Mouse (Mus musculus) kidney, postnatal 25 days (tissue): ENCODE measurements at regions not wholly inside any gene's neighbourhood (a gene's known extent, or its start where the extent isn't known, plus 50 kb on each side); places are given as distances from the start of the nearest gene placed in this dataset.

ENCODE experiments used
- DNase-seq, 2 experiments: peaks; one replicate each; pipeline ENCODE4 v3.0.0; 2021; ENCODE audit warnings: mixed read lengths in 2 of 2

DNA sequence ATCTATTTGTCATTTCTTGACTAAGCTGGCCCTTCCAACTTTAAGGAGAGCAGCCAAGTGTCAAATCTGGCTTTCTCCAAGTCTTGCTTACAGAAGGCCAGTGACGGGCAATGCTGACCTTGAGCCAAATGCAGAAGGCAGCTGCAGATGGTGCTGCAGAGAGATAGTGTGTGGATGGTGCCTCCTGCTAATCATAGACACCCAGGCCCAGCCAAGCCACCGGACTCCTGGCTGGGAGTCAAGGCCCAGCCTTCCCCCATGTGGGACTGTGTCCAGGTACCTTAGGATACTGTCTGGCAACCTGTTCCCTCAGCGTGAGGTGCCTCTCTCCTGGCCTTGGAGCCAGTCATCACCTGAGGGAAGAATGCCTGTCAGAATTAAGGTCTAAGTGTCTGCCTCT, 319.3 kb downstream of the En1 start:
- no peak for DNase-seq

DNA sequence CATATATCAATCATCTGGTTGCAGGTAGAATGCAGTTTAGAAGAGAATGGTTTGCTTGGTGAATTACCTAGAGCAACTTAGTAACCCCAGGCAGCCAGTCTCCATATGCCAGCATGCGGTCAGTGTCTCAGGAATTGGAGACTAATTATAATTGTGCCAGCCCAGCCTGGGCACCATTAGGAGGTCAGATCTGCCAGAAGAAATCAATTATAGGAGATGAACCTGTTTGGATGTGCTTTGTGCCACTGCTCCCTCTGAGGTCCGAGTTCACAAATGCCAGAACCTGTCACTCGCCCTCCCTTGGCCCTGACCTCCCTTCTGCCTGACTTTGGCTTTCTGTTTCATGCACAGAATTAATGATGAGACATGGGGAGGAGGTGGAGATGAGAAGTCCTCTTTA, 323.1 kb downstream of the En1 start:
- DNase-seq, result no peak

DNA sequence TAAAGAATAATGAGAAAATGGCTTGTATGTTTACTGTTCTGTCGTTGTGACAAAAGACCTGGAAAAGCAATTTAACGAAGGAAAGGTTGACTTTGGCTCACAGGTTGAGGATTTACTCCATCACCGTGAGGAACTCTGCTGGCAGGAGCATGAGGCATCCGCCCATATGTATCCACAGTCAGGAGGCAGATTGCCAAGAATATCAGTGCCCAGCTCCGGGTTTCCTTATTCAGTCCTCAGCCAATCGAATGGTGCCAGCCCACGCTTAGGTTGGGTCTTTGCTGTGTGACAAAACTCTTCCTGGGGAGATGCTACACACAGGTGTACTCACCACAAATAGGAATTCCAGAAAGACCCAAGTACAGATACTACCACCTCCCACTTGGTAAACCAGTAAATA, 327.9 kb downstream of the En1 start:
- DNase-seq, result no peak

DNA sequence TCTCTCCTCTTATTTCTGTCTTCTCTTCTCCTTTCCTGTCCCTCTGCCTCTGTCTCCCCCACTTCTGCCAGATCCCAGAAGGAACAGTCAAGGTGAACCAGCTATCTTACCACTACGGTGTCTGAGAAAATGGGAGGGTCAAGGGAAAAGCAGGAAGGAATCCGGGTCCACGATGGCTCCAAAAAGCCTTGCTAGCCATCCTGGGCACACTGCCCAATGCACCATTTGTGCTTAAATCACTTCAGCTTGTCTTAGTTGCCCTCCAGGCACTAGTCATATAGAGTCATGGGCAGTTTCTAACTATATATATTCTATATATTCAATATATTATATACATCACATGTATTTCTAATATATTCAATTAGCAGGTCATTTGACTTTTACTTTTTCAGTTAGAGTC, 333.1 kb downstream of the En1 start:
- no peak for DNase-seq

DNA sequence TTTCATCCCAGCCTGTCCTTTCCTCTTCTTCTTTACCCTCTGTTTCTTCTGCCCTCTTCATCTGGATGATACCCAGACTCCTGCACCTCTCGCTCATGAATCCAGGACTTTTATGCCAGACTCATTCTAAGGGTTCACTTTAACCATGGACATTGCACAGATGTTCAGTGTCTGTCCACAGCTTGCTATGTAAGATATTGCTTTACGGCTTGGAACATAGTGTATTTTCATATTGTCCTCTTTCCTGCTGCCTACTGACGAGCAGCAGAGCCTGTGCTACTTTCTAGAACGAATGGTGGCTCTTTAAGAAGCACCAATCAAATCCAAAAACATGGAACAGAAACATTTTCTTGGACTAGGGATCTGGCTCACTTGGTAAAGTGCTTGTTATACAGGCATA, 341.5 kb downstream of the En1 start:
- no peak for DNase-seq

DNA sequence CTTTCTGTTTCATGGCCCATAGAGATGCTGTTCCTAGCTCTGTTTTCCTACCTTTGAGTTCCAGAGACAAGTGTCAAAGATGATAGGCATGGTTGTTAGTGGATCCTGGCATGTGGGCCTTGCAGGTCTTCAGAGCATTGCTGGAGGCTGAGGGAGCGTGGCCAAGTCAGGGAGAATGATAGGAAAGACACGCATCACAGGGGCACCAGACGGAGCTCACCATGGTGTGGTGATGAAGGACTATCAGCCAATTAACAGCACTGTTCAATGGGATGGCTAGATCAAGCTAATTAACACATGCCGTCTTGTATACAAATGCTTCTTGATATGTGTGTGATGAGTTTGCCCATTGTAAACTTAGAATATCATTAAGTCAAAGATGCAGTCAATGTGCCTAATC, 344.1 kb downstream of the En1 start:
- no peak for DNase-seq

DNA sequence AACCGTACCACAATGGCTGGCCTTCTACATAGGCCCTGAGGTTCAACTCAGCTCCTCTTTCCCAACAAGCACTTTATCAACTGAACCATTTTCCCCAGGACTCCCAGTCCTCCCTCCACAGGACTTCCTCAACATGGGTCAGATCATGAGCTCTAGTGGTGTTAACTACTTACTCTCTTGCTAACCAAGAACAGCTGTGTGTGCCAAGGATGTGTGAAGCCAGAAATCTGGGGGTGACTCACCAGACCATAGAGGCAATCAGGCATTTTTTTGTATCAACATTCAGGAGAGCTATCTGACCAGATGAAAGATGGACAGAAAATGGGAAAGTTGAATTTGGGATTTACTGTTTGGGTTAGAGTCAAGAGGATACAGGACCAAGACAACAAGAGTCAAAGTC, 359.0 kb downstream of the En1 start:
- DNase-seq, result no peak

DNA sequence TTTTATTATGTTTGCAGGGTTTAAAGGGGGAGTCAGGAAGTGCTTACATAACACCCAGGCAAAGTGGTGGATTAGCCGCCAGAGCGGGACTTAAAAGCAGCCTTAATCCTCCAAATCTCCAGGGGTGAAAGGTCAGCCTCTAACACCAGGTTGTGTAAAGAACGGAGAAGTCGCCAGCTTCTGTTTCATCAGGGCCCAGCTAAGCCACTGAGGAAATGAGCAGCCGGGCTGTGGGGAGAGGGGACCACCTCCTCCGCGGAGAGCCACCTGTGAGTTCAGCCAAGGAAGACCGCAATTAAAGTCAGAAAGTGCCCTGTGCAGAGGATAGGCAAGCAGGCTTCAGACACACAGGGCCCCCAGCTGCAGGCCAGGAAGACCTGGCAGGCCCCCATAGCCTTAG, 359.8 kb downstream of the En1 start:
- no peak for DNase-seq

DNA sequence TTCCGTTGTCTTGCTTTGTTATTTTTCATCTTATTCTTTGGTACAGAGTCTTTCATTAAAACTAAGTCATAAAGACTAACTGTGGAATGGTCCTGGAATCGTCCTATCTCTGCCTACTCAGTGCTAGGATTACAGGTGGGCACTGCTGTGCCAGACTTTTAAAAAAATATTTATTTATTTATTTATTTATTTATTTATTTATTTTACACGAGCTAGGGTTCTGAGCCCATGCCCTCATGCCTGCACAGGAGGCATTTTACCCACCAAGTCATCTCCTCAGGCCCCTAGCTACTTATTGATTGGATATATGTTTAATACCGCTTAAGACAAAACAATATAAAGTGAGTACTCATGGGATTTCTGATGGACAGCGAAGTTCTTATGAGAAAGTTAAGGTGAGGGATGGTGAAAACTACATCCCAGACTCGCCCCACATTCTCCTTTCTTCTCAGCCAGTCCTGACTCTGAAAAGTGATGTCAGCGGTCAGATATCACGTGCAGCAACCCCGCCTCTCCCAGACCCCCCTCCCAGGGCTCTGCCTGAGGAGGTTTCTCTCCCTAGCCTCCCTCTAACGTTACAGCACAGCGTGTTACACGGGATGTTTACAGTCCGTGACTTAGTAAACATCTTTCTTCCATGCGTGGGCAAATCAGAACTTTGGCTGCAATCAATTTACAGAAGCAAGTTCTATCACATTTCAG, 361.4 kb downstream of the En1 start:
- no peak for DNase-seq

DNA sequence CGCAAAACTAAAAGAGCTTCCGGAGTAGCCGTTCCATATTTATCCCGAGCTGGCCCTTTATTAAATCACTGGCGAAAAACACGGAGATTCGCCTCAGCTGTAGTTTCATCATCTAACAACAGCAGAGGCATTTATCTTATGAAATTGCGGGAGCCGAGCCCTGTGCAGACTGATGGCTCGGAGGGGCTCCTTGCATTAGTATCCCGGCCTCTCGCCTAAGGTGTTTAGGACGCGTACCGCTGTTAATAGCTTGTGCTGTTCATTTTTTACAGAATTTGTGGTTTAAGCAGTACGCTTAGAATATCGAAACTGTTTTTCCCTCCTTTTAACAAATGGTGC, 361.9 kb downstream of the En1 start:
- DNase-seq, result no peak

DNA sequence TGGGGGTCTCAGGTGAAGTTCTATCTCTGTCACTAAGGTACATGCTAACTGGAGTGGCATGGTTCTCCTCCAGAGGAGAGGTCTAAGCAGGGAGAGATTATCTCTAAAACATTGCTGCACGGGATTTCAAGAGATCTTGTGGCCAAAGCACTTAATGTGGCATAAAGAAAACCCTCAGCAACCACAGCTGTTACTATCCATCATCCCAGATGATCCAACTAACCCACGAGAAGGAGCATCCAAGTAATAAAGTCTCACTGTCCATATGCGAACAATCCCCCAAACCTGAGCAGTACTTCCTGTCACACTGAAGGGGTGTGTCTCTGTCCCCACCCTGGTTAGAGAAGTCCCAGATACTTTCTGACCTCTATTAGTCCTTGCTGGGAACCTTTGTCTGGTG, 363.9 kb downstream of the En1 start:
- DNase-seq, result no peak

DNA sequence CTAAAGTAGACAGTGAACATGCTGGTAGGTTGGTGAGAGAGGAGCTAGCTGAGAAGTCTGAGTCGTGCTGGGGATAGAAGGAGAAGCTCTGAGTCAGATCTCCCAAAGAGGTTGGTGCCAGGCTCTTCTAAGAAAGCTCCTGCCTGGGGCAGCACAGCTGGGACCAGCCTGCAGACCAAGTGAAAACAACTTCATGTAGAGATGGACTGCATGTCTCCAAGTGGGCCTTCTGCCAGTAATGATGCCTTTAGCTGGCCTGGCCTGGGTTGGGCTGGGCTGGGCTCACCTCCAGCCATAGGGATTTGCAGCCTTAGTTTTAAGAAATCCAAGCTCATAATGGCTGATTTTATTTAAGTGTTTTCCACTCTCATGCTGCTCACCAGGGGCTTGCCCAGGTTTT, 357.7 kb downstream of the Insig2 start:
- DNase-seq, result no peak

DNA sequence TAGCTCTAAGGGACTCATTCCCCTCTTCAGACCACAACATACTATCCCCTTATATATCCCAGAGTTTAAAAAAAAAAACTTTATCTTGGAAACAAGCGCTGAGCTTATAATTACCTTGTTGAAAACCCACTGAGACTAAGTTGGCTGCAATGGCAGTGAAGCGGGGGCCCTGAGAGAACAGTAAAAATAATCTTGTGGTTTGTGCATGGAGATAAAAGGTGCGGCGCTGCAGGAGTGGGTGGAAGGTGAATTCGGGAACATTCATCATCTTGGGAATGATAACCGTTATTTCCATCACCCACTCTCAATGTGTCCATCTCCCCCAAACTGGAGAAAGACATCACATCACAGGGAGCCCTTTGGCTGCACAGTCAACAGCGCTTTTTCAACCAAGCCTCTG, 327.9 kb downstream of the Insig2 start:
- no peak for DNase-seq

DNA sequence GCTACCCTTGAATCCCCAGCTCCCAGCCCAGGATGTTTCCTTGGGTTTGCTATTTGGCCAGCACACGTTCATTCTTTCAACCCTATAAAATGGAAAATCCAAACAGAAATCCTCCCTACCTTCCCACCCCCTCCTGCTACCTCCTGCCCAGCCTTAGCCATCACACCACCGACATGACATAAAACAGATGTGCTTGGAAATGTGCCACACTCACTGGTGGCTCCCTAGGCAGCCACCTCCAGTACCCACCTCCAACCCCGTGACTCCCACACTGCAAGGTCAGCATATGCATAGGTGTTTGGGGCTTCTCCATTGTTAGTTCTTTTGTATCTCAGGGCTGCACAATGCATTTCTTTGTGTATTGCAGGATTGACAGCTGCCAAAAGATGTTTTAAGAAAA, 327.2 kb downstream of the Insig2 start:
- DNase-seq, result no peak

DNA sequence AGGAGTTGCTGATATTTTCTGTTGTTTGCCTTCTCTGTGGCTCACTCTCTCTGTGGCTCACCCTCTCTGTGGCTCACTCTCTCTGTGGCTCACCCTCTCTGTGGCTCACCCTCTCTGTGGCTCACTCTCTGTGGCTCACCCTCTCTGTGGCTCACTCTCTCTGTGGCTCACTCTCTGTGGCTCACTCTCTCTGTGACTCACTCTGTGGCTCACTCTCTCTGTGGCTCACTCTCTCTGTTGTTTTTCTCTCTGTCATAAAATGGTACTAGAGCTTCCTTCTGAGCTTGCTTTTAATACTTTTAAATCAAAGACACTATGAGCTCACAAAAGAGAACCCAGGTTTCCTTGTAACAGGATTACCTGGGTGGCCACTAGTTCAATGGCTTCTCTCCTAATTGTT, 320.3 kb downstream of the Insig2 start:
- no peak for DNase-seq

DNA sequence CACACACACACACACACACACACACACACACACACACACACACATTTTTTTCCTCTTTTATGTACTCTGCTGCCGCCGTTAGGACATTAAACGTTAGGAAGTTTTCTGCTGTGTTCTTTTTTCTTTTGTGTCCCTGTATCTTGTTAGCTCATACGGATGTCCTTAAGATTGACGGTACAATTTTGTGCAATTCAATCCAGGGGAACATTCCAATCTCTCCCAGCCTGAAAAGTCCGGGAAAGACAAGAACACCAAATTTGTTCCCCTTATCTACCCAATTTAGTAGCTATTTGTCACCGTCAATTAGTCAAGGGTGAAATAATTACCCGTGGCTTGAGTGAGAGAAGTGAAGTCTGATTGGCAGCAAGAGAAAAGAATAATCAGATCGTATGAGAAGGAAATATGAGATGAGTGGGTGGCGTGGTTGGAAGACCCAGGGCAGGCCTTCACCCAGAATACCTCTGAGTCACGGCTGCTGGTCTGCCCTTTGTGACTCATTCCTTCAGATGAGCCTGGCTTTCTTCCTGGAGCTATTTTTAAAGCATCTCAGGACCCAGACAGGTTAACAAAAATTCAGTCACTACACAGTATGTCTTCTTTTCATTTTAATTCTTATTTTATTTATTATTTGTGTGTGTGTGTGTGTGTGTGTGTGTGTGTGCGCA, 318.4 kb downstream of the Insig2 start:
- no peak for DNase-seq

DNA sequence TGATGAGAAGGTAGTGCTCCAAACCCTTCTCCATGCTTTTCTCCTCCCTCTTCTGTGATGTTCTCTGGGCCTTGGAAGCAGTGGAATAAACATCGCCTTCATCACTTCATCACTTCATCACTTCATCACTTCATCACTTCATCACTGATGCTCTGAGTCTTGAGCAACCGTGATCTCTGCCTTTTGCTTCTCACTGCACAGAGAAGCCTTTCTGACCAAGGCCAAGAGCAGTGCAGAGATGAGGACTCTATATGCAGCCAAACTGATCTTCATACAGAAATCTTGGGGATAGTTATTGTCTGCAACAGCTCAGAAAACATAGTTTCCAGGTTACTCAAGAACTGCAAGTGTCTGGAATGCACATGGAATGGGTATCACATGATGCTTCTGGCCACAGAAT, 303.0 kb downstream of the Insig2 start:
- DNase-seq, result no peak

DNA sequence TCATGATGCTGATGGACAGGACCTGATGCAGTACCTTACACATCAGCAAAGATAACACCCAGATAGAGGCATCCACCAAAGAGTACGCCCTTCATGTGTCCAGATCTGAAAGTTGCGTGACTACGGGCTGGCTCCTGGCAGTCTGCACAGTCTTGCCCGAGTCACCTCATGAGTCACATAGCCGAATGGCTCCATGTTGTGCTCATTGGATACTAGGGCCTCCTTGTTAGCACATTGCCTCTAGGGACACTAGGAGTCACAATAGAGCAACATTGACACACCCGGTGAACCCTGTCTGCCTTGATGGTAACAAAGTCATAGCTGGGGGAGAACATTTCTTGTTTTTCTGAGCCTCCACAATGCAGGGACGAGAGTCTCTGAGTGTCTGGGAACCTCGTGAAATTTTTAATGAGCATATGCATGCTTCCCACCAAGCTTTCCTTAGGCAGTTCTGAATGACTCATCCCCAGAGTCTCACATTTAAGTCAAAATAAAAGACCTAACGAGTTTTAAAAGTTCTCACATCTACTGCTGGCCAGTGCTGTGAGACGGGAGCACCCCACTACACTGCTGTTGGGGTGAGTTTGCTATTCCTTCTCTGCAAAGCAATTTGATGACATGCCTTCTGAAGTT, 297.5 kb downstream of the Insig2 start:
- DNase-seq, result no peak

DNA sequence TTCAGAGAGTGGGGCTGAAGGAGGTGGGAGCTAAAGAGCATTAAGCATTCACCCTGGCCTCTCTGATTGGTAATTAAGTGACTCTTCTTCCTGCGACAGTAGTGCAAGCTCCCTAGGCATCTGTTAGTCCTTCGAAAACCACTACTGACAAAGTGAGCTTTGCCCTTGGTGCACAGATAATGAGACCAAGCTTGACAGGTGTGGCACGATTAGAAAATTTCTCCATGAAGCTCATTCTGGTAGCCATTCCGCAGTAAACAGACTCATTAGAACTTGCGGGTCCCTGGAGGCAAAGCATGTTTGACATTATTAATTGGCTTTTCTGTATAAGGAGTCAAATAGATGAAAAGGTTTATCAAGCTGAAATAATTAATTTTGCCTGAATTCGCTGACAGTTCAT, 285.8 kb downstream of the Insig2 start:
- no peak for DNase-seq

DNA sequence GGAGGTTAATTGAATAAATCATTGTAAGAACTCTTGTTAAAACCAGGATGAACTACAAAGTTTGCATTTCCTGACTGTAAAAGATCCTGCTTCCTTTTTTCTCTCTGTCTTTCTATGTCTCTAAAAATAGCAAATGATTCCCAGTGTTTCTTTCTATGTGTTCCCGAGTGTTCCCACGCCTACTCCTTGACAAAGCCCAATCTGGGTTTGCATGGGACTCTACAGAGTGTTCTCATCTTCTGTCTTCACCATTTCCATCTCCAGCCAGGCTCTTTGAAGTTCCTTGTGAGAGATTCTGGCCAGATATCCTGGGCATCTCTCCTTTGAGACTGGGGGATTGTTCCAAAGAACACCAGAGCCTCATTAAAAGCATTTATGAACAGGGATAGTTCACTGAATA, 285.0 kb downstream of the Insig2 start:
- no peak for DNase-seq

DNA sequence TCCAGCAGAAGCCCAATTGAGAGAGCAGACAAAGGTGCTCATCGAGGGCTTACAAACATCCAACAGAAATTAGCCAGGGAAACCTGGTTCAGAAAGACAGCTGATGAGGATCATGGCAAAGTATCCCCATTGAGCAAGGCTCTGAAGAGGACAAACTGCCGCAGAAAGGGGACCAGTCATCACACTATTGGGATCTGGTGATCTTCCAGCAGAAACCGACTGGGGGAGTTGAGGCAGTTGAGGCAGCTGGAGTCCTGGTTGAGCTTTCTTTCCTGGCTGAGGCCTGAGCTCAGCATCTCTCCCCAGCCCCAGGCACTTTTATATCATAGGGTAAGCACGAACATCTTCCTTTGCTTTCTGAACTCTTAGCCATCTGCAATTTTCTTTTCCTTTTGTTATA, 282.7 kb downstream of the Insig2 start:
- no peak for DNase-seq

DNA sequence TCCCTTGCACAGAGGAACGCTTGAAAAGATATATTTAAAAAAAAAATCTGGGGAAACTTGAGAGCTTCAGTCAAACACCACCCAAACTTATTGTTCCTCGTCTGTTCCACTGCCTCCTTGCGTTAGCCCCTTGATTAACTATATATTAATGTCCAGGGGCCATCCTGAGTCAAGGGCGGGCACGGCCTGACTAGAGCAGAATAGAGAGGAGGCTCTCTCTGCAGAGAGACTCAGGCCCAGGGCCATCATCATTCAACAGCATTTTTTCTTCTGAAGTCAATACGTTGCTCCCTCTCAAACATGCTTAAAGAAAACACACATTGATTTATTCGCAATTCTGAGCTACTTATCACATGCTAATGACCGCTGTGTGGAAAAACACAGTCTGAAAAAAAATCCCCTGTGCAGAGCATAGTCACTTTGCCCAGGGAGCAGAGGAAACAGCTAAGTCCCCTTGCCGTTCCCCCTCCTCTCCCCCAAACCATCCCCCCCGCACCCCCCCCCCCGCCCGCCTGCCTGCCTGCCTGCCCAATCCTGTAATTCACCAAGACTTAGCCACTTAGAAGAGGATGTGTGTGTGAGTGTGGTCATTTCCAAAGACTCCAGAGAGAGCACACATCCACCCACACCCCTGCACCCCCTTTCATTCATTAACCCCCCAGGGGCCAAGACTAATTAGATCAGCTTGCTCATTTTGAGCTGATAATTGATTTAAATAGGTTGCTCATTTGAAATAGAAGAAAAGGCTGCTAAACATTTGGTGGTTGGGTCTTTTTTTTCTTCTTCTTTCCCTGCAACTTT, 281.5 kb downstream of the Insig2 start:
- no peak for DNase-seq

DNA sequence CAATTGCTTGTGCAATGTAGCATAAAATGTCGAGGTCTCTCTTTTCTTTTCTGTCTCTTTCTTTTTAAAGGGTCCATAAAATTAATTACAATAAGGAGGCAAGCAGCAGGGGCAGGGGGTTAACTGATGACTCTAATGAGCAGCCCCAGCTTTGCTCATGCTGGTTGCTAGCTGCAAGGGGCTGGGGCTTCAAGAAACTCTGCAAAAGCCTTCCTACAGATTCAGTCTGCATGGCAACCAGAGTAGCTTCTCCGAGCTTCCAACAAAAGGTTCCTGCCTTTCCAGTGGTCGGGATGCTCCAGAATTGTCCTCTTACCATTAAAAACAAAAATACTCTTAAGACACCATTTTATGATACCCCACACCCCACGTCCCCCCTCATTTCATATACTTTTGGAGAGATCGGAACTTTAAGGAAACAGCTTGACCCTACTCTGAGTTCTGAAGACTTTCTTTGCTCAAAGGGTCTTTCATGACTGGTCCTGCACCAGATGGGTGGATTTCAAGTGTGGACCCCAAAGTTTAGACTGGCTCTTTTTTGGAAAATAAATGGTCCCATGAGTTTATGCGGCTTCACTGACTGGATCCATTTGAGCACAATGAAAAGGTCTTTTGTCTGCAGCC, 280.8 kb downstream of the Insig2 start:
- DNase-seq, result no peak
